In genomic region chr13:69906802-69907537, GRCm38 (mm10) we compare ENCODE assay signal across 22 mouse cellular contexts.
DNase-seq lines count a peak whose midpoint lies in the region; ATAC-seq and TF ChIP-seq lines count a peak whose summit lies in the region.
"Had no signal": no experiment of that assay in that cellular context is flagged by ENCODE, and none has a peak within 500 bp of the region (broad histone marks: within the 10 kb centered on the region; RNA-seq: fewer than 3 reads in every experiment).

No protein-coding gene starts in this region.

- H3K9ac ChIP-seq in hindbrain, postnatal 0 days (replicated peaks; ENCODE audit: low read length), result no peak overlapping the region
- H3K9ac ChIP-seq: embryonic facial prominence, embryonic 12.5 days; liver, embryonic 14.5 days; lung, embryonic 15.5 days had no signal

- DNase-seq in heart, adult 11 months, result peak; percentile 53
- no peak for DNase-seq in heart, postnatal 14 days
- peak; percentile 58 for DNase-seq in hindbrain, embryonic 10.5 days (ENCODE audit: low spot score)
- DNase-seq in hindbrain, postnatal 0 days (ENCODE audit: low spot score), result no peak
- no peak for DNase-seq in layer of hippocampus, adult 9-11 months
- DNase-seq in urinary bladder, postnatal 25 days (ENCODE audit: low spot score), result no peak
- DNase-seq: adrenal gland, postnatal 36 days; cerebellum, adult 18-20 months; cerebellum, postnatal 36 days; gastrocnemius, postnatal 36 days; heart, postnatal 10 days; kidney, postnatal 4 days; lung, postnatal 4 days; thymus, postnatal 25 days had no signal

- peak; percentile 45; the same call in 1 of the 2 replicates for ATAC-seq in hindbrain, postnatal 0 days
- ATAC-seq: forebrain, embryonic 14.5 days had no signal

- WGBS in hindbrain, embryonic 10.5 days, result 61% methylated on average over 15 of the region's 15 CpGs
- 46% methylated on average over 15 of the region's 15 CpGs for WGBS in hindbrain, postnatal 0 days

- H3K27ac ChIP-seq in hindbrain, embryonic 10.5 days, result peak overlapping the region; percentile 51; the same call in 1 of the 2 replicates
- no peak overlapping the region for H3K27ac ChIP-seq in hindbrain, postnatal 0 days
- H3K27ac ChIP-seq: embryonic facial prominence, embryonic 12.5 days; liver, embryonic 14.5 days; lung, embryonic 15.5 days; midbrain, embryonic 10.5 days had no signal

- no peak for TF ChIP-seq CTCF in E14TG2a.4 (conservative IDR thresholded peaks at IDR 0.05; ENCODE audit: low read length)
- TF ChIP-seq CTCF in hindbrain, postnatal 0 days (IDR thresholded peaks at IDR 0.05; ENCODE audit: low read depth), result no peak

- H3K36me3 ChIP-seq in E14TG2a.4 (ENCODE audit: insufficient read depth, low read length), result no peaks in the 10 kb centered on the region
- no peaks in the 10 kb centered on the region for H3K36me3 ChIP-seq in hindbrain, embryonic 10.5 days
- no peaks in the 10 kb centered on the region for H3K36me3 ChIP-seq in hindbrain, postnatal 0 days (ENCODE audit: insufficient read depth, low read length)
- H3K36me3 ChIP-seq: embryonic facial prominence, embryonic 12.5 days; lung, embryonic 15.5 days; midbrain, embryonic 10.5 days had no signal

- H3K4me1 ChIP-seq in E14TG2a.4 (replicated peaks; ENCODE audit: low read depth, low read length), result peaks cover 6% of the 10 kb centered on the region
- H3K4me1 ChIP-seq in hindbrain, embryonic 10.5 days (replicated peaks), result peaks cover 14% of the 10 kb centered on the region
- H3K4me1 ChIP-seq in hindbrain, postnatal 0 days (ENCODE audit: insufficient read depth, low read length), result 0 out of 2 replicates have a peak, but pooled peaks cover 4% of the 10 kb centered on the region
- H3K4me1 ChIP-seq: embryonic facial prominence, embryonic 12.5 days; lung, embryonic 15.5 days; midbrain, embryonic 10.5 days had no signal

- intact Hi-C loops in heart, postnatal 14 days (cut with DNase I), result no loop called here

- peak overlapping the region; percentile 51 for H3K4me3 ChIP-seq in E14TG2a.4 (replicated peaks; ENCODE audit: low read length)
- no peak overlapping the region; the same call in 1 of the 2 replicates for H3K4me3 ChIP-seq in hindbrain, embryonic 10.5 days
- no peak overlapping the region for H3K4me3 ChIP-seq in hindbrain, postnatal 0 days (ENCODE audit: low read length)
- H3K4me3 ChIP-seq: embryonic facial prominence, embryonic 12.5 days; erythroblast, embryonic 14.5 days; lung, embryonic 15.5 days; midbrain, embryonic 10.5 days had no signal

- 0 out of 2 replicates have a peak, but pooled peaks cover 3% of the 10 kb centered on the region for H3K27me3 ChIP-seq in E14TG2a.4 (ENCODE audit: insufficient read depth, low read length)
- H3K27me3 ChIP-seq in hindbrain, embryonic 10.5 days (ENCODE audit: insufficient read depth, poor library complexity, severe bottlenecking), result no peaks in the 10 kb centered on the region
- no peaks in the 10 kb centered on the region for H3K27me3 ChIP-seq in hindbrain, postnatal 0 days (ENCODE audit: insufficient read depth, low read length)
- H3K27me3 ChIP-seq: embryonic facial prominence, embryonic 12.5 days; lung, embryonic 15.5 days had no signal

- no peaks in the 10 kb centered on the region for H3K9me3 ChIP-seq in E14TG2a.4 (ENCODE audit: low read length)
- no peaks in the 10 kb centered on the region for H3K9me3 ChIP-seq in hindbrain, embryonic 10.5 days
- H3K9me3 ChIP-seq in hindbrain, postnatal 0 days (ENCODE audit: low read length), result no peaks in the 10 kb centered on the region
- H3K9me3 ChIP-seq: embryonic facial prominence, embryonic 12.5 days; lung, embryonic 15.5 days; midbrain, embryonic 10.5 days had no signal

- H3K4me2 ChIP-seq in hindbrain, postnatal 0 days (ENCODE audit: low read depth, low read length), result no peak overlapping the region
- H3K4me2 ChIP-seq: embryonic facial prominence, embryonic 12.5 days; heart, embryonic 11.5 days; lung, embryonic 15.5 days had no signal

Comparison
In these comparisons a context has a peak if more than half of its experiments do, and no peak if none do; other contexts are left out.
1. DNase-seq: peak in heart, adult 11 months (single experiment) and hindbrain, embryonic 10.5 days (single experiment); none in heart, postnatal 14 days (0 of 2), hindbrain, postnatal 0 days (single experiment), layer of hippocampus, adult 9-11 months (single experiment) and urinary bladder, postnatal 25 days (single experiment).